Mouse (Mus musculus): ENCODE data around the gene Fam102a.

Gene Fam102a

DNA sequence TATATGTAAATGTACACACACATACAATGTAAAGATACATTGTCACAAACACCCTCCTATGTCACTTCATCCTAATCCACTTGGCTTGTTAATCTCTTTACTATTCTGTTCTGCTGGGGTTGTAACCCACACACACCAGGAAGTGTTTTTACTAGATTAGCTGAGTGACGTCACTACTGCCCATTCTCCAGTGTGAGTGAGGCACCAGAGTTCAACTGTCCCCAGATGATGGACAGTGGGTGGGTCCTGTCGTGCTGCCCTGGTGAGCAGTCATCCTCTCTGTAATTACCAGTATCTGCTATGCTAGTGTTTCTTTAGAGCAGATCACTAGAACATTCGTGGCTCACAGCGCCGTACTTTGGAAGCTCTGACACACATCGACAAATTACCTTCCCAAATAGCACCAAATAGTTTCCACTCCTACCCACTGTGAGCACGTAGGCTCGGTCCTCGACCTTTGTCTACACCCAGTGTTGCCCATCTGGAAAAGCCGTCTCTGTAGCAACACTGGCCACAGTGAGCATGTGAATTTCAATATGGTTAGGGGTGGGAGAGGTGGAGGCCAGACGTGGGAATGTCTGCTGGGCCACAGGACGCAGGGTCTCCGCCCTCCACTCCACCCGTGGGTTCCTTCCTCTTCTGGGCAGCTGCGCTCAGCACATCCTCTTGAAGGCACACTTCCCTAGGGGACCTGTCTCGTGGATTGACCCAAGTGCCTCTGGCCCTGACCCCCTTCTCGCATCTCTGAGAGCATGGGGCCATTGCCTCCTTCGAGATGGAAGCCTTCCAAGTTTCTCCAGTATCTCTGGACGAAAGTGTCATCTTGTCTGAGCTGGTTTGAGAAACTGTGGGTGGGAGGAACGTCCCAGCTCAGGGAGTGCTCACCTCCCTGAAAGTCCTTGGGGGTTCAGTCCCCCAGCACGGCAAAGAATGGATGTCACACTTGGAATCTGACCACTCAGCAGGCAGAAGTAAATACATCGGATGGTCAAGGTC is 28.2 kb upstream of the Fam102a start:
- TF ChIP-seq NANOG (IDR thresholded peaks at IDR 0.05; ENCODE audit: borderline replicate concordance, low read length): no peak
- TF ChIP-seq CTCF (conservative IDR thresholded peaks at IDR 0.05; ENCODE audit: low read length): no peak
- no peak for TF ChIP-seq POU5F1 (IDR thresholded peaks at IDR 0.05; ENCODE audit: borderline replicate concordance, low read length)

DNA sequence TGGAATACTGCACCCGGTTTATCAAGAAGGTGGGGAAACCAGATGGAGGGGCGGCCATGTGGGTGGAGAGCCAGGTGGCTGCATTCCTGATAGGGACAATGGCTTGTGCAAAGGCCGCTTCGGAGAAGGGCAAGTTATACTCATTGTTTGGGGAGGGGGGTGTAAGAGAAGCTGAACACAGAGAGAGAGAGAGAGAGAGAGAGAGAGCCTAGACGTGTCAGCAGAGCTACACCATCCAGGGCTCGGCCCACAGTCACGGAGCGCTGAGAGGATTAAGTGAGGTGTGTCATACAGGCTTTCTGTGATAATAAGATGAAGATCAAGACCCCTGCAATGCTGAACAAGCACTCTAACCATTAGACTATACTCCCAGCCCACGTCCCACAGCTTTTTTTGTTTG is 27.2 kb upstream of the Fam102a start:
- Histone ChIP-seq H3K4me3 (replicated peaks; ENCODE audit: low read length) (no peak overlapping the region), H3K9me3 (ENCODE audit: low read length) (peaks cover 5% of the 10 kb centered on the region), H3K36me3 (ENCODE audit: insufficient read depth, low read length) (no peaks in the 10 kb centered on the region), H3K27me3 (ENCODE audit: insufficient read depth, low read length) (no peaks in the 10 kb centered on the region), H3K4me1 (replicated peaks; ENCODE audit: low read depth, low read length) (peaks cover 53% of the 10 kb centered on the region)
- TF ChIP-seq NANOG (IDR thresholded peaks at IDR 0.05; ENCODE audit: borderline replicate concordance, low read length) (no peak), POU5F1 (IDR thresholded peaks at IDR 0.05; ENCODE audit: borderline replicate concordance, low read length) (no peak), CTCF (conservative IDR thresholded peaks at IDR 0.05; ENCODE audit: low read length) (no peak)

More for the DNA sequence above, 28.2 kb upstream of the Fam102a start:
- H3K36me3 ChIP-seq (ENCODE audit: insufficient read depth, low read length): no peaks in the 10 kb centered on the region
- H3K4me3 ChIP-seq (replicated peaks; ENCODE audit: low read length): no peak overlapping the region
- H3K4me1 ChIP-seq (replicated peaks; ENCODE audit: low read depth, low read length): peaks cover 53% of the 10 kb centered on the region
- no peaks in the 10 kb centered on the region for H3K27me3 ChIP-seq (ENCODE audit: insufficient read depth, low read length)
- H3K9me3 ChIP-seq (ENCODE audit: low read length): peaks cover 5% of the 10 kb centered on the region

DNA sequence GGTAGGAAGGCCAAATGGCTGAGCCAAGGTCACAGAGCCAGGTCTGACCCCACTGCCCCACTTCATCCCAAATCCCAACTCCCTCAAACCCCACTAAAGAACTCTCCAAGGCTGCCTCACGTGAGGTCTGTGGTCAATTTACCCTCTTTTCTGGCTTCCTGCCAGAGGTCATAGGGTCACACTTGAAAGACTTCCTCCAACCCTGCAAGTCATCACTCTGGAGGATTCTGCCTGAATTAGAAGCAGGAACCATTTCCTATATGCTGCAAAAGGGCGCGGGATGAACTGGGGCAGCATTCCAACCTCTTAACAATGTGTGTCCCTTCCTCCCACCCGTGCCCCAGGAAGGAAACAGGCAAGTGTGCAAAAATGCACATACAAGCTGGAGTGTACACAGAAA is 25.8 kb upstream of the Fam102a start:
- H3K4me3 ChIP-seq (replicated peaks; ENCODE audit: low read length): no peak overlapping the region
- TF ChIP-seq POU5F1 (IDR thresholded peaks at IDR 0.05; ENCODE audit: borderline replicate concordance, low read length) (no peak), NANOG (IDR thresholded peaks at IDR 0.05; ENCODE audit: borderline replicate concordance, low read length) (0 out of 2 replicates have a peak, but pooled peaks have one; percentile 10)
- peaks cover 66% of the 10 kb centered on the region for H3K4me1 ChIP-seq (replicated peaks; ENCODE audit: low read depth, low read length)
- no peaks in the 10 kb centered on the region for H3K36me3 ChIP-seq (ENCODE audit: insufficient read depth, low read length)
- H3K9me3 ChIP-seq (ENCODE audit: low read length): peaks cover 5% of the 10 kb centered on the region
- H3K27me3 ChIP-seq (ENCODE audit: insufficient read depth, low read length): no peaks in the 10 kb centered on the region

DNA sequence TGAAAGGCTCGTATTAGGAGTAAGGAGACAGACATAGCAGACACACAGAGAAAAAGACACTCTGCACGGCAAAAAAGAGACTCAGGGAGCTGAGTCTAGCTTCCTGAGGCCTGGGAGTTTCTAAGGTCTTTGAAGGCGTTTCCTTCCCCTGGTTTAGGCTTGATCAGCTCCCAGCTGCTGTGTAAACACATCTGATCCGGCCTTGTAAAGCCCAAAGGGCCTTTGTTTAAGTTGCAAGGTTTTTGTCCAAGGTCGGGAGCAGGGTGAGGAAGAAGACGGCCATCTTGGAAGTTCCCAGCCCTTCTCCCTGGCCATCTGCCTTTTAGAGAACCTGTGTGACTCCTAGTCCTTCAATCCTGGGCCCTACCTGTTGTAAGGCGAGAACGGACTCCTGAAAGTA is 25.2 kb upstream of the Fam102a start:
- no peak overlapping the region for H3K4me3 ChIP-seq (replicated peaks; ENCODE audit: low read length)
- peaks cover 5% of the 10 kb centered on the region for H3K9me3 ChIP-seq (ENCODE audit: low read length)
- H3K36me3 ChIP-seq (ENCODE audit: insufficient read depth, low read length): no peaks in the 10 kb centered on the region
- TF ChIP-seq NANOG (IDR thresholded peaks at IDR 0.05; ENCODE audit: borderline replicate concordance, low read length) (no peak), POU5F1 (IDR thresholded peaks at IDR 0.05; ENCODE audit: borderline replicate concordance, low read length) (no peak), CTCF (conservative IDR thresholded peaks at IDR 0.05; ENCODE audit: low read length) (no peak)
- peaks cover 72% of the 10 kb centered on the region for H3K4me1 ChIP-seq (replicated peaks; ENCODE audit: low read depth, low read length)
- no peaks in the 10 kb centered on the region for H3K27me3 ChIP-seq (ENCODE audit: insufficient read depth, low read length)

DNA sequence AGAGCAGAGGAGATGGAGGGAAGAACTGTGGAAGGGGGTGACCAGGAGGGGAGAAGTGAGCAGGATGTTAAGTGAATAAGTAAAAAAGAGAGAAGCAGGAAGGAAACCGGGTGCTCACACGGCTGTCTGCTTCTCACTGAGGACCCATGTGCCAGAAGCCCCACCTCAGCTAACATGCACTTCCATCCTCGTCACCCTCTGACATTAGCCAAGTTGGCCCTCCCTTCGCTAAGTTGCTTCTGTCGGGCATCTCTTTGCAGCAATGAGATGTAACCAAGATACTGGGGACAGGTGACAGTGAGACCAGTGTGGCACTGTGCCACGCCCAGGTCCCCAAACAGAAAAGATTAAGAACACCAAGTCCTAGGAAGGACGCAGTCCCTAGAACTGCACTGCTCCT is 22.5 kb upstream of the Fam102a start:
- Histone ChIP-seq H3K9me3 (ENCODE audit: low read length) (no peaks in the 10 kb centered on the region), H3K36me3 (ENCODE audit: insufficient read depth, low read length) (no peaks in the 10 kb centered on the region), H3K4me3 (replicated peaks; ENCODE audit: low read length) (no peak overlapping the region), H3K27me3 (ENCODE audit: insufficient read depth, low read length) (no peaks in the 10 kb centered on the region), H3K4me1 (replicated peaks; ENCODE audit: low read depth, low read length) (peaks cover 76% of the 10 kb centered on the region)
- no peak for TF ChIP-seq NANOG (IDR thresholded peaks at IDR 0.05; ENCODE audit: borderline replicate concordance, low read length)
- no peak for TF ChIP-seq CTCF (conservative IDR thresholded peaks at IDR 0.05; ENCODE audit: low read length)
- TF ChIP-seq POU5F1 (IDR thresholded peaks at IDR 0.05; ENCODE audit: borderline replicate concordance, low read length): no peak

DNA sequence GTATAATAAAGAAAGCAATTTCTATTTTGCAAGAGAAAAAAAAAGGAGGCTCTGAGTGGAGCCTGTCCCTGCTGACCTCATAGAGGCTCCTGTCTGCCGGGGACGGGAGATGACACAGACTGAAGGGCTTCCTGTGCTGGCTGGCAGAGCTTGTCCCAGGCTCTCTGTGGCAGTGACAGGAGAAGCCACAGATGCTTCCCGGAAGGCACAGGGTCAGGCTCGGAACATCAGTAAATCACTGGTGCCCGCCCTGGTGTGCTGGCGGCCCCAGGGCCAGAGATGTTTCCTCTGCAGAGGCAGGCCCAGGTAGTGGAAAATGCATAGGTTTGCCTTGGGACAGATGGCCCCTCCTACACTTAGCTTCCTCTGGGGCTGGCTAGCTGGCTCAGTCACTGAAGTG is 20.8 kb upstream of the Fam102a start:
- Histone ChIP-seq H3K4me1 (replicated peaks; ENCODE audit: low read depth, low read length) (peaks cover 60% of the 10 kb centered on the region), H3K27me3 (ENCODE audit: insufficient read depth, low read length) (no peaks in the 10 kb centered on the region), H3K36me3 (ENCODE audit: insufficient read depth, low read length) (no peaks in the 10 kb centered on the region), H3K9me3 (ENCODE audit: low read length) (no peaks in the 10 kb centered on the region), H3K4me3 (replicated peaks; ENCODE audit: low read length) (peak overlapping the region; percentile 50)
- TF ChIP-seq POU5F1 (IDR thresholded peaks at IDR 0.05; ENCODE audit: borderline replicate concordance, low read length) (no peak), CTCF (conservative IDR thresholded peaks at IDR 0.05; ENCODE audit: low read length) (no peak), NANOG (IDR thresholded peaks at IDR 0.05; ENCODE audit: borderline replicate concordance, low read length) (no peak)

DNA sequence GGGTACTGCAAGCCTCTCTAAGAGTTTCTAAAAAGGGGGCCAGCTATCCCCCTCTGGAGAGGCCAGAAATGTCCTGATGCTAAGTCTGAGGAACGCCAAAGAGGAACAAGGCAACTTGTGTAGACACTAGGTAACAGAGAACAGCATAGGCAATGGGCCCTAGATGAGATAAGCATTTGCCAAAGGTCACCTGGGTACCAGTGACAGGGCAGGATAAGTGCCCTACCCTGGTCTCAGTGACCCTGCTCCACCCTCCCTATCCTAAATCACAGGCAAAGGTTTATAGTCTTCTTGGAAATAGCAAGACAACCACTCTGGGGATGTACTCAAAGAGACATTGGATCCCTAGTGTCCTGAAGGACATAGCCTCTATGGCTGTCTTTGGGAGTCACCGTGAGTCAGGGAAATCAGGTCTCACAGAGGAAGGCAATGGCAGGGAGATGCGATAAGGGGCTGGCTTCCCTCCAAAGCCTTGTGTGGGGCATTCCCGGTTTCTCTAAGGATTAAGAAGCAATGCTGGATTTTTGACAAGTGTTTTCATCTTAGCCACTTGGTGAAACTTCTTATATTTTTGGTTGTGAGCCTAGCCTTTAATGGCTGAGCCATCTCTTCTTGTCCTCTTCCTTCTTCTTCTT is 17.8 kb upstream of the Fam102a start:
- no peaks in the 10 kb centered on the region for H3K27me3 ChIP-seq (ENCODE audit: insufficient read depth, low read length)
- no peak overlapping the region for H3K4me3 ChIP-seq (replicated peaks; ENCODE audit: low read length)
- H3K36me3 ChIP-seq (ENCODE audit: insufficient read depth, low read length): no peaks in the 10 kb centered on the region

More for the DNA sequence above, 17.8 kb upstream of the Fam102a start:
- Histone ChIP-seq H3K9me3 (ENCODE audit: low read length) (no peaks in the 10 kb centered on the region), H3K4me1 (replicated peaks; ENCODE audit: low read depth, low read length) (peaks cover 39% of the 10 kb centered on the region)
- TF ChIP-seq POU5F1 (IDR thresholded peaks at IDR 0.05; ENCODE audit: borderline replicate concordance, low read length) (no peak), CTCF (conservative IDR thresholded peaks at IDR 0.05; ENCODE audit: low read length) (no peak), NANOG (IDR thresholded peaks at IDR 0.05; ENCODE audit: borderline replicate concordance, low read length) (no peak)

Measured in E14TG2a.4 (cell line).